Mouse (Mus musculus) embryonic facial prominence, embryonic 12.5 days (tissue): Measurements from ENCODE around the gene Eif2s1. TPM values are rescaled to one million over a fixed set of nuclear protein-coding genes. Genes with fewer than 3 reads are reported as not detected.
A peak's percentile ranks its signal among the peaks of the same experiment; 100 is the strongest.

Source experiments
- ATAC-seq: fragments of 200-750 bp; cut with Nextera tagmentation; 2 replicates; pipeline ENCODE4 v1.8.0; 2017; ENCODE audit not compliant: insufficient number of reproducible peaks, insufficient read depth, low FRiP score, low TSS enrichment
- H3K27ac ChIP-seq: fragments of 300-500 bp; sonication (generic); 2 replicates; pipeline ENCODE4 v1.5.1; 2016; ENCODE audit warnings: mild to moderate bottlenecking
- H3K27me3 ChIP-seq: fragments of 300-500 bp; sonication (generic); 2 replicates; pipeline ENCODE4 v1.6.1; 2016; ENCODE audit warnings: mild to moderate bottlenecking, moderate library complexity
- H3K36me3 ChIP-seq: fragments of 300-500 bp; sonication (generic); 2 replicates; pipeline ENCODE4 v1.6.1; 2016; ENCODE audit warnings: mild to moderate bottlenecking
- H3K4me1 ChIP-seq: fragments of 300-500 bp; sonication (generic); 2 replicates; pipeline ENCODE4 v1.6.1; 2016
- H3K4me2 ChIP-seq: fragments of 300-500 bp; sonication (generic); replicated peaks from 2 replicates; pipeline ENCODE4 v1.6.1; 2016; ENCODE audit warnings: mild to moderate bottlenecking, moderate library complexity
- H3K4me3 ChIP-seq: fragments of 300-500 bp; sonication (generic); 2 replicates; pipeline ENCODE4 v1.5.1; 2016; ENCODE audit warnings: mild to moderate bottlenecking
- H3K9ac ChIP-seq: fragments of 300-500 bp; sonication (generic); 2 replicates; pipeline ENCODE4 v1.6.1; 2016; ENCODE audit warnings: mild to moderate bottlenecking, moderate library complexity
- H3K9me3 ChIP-seq: fragments of 300-500 bp; sonication (generic); 2 replicates; pipeline ENCODE4 v1.6.1; 2016; ENCODE audit warnings: mild to moderate bottlenecking, moderate library complexity
- WGBS: fragments of 180-500 bp; shearing (Covaris S2); methylation state at CpG from one replicate; pipeline ENCODE4 v1.1.7; 2016; 5-methylcytosine and 5-hydroxymethylcytosine counted together
- polyA plus RNA-seq: library from polyadenylated mRNA; unstranded; fragments of >200 nt; fragmentation: Nextera tagmentation; extraction: Ambion mirVana; gene quantifications from 2 replicates; pipeline ENCODE4 v1.2.1, GENCODE M21; 2016

Gene Eif2s1
- polyA plus RNA-seq, 1 experiment from 2014 or later, result 199 TPM

DNA sequence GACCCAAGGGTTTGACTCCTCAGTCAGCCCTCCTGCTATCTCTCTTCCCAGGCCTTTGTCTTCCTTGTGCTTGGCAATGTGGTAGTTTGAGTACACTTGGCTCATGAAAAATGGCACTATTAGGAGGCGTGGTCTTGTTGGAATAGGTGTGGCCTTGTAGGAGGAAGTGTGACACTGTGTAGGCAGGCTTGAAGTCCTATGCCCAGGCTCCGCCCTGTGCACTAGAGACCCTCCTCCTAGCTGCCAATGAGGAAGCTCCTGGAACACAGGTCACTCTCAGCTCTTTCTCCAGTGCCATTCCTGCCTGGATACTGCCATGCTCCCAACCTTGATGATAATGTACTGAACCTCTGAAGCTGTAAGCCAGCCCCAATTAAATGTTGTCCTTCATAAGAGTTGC lies 29.5 kb downstream of the Eif2s1 start:
- Histone ChIP-seq H3K9ac (no peak overlapping the region), H3K27ac (no peak overlapping the region), H3K4me2 (no peak overlapping the region), H3K4me1 (no peaks in the 10 kb centered on the region), H3K27me3 (no peaks in the 10 kb centered on the region), H3K9me3 (no peaks in the 10 kb centered on the region), H3K4me3 (no peak overlapping the region), H3K36me3 (peaks cover 7% of the 10 kb centered on the region)
- ATAC-seq, result no peak
- 79% methylated on average over 2 of the region's 2 CpGs for WGBS

DNA sequence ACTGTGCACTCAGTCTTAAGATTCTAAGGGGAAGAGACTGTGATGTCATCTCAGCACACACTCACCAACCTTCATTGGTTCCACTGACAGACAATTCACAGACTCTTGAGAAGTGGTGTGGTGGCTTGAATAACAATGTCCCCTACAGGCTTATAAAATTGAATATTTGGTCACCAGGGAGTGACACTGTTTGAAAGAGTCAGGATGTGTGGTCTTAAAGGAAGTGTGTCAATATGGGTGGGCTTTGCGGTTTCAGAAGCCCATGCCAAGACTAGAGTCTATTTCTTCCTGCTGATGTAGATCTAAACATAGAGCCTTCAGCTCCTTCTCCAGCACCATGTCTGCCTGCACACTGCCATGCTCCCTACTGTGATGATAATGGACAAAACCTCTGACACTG lies 36.2 kb downstream of the Eif2s1 start:
- no peak for ATAC-seq
- H3K4me3 ChIP-seq, result no peak overlapping the region
- H3K4me2 ChIP-seq, result no peak overlapping the region
- H3K9ac ChIP-seq, result no peak overlapping the region
- no peaks in the 10 kb centered on the region for H3K27me3 ChIP-seq
- H3K27ac ChIP-seq, result no peak overlapping the region
- 88% methylated on average over 1 of the region's 1 CpGs for WGBS
- no peaks in the 10 kb centered on the region for H3K36me3 ChIP-seq
- no peaks in the 10 kb centered on the region for H3K4me1 ChIP-seq
- H3K9me3 ChIP-seq, result no peaks in the 10 kb centered on the region

DNA sequence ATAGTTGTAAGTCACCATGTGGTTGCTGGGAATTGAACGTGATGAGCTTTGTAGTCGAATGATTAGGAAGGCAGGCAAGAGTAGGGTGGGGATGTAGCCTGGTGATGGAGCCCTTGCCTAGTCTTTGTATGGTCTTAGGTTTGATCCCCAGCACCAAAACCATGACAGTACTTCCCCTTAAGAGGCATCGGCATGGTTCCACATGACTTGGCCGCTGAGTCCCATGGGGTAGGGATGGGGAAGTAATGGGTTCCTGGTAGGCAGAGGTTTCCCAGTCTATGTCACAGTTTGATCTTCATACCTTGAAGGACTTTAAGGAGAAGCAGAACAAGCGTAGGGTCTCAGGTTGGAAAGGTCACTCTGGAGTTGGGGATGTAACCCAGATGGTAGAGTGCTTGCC lies 39.8 kb downstream of the Eif2s1 start:
- no peak for ATAC-seq
- Histone ChIP-seq H3K4me1 (no peaks in the 10 kb centered on the region), H3K27me3 (peaks cover 9% of the 10 kb centered on the region; the same call in 1 of the 2 replicates), H3K4me3 (no peak overlapping the region), H3K4me2 (no peak overlapping the region), H3K9me3 (no peaks in the 10 kb centered on the region), H3K27ac (no peak overlapping the region), H3K36me3 (no peaks in the 10 kb centered on the region), H3K9ac (no peak overlapping the region)
- 85% methylated on average over 5 of the region's 5 CpGs for WGBS

DNA sequence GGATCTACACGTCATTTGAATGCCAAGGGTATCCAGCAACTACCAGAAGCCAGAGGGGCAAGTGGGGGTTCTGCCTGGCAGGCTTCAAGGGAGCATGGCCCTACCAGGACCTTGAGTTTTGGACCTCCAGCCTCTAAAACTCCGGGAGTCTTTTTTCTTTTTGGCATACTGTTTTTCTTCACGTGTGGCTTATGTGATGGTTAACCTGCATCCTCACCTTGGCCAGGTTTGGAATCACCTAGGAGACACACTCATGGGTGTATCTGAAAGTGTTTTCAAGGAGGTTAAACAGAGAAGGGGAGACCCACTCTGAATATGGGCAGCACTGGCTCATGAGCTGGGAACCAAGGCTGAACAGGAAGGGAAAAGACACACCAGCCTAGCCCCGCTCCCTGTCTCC lies 41.7 kb downstream of the Eif2s1 start:
- Histone ChIP-seq H3K36me3 (no peaks in the 10 kb centered on the region), H3K4me1 (peaks cover 4% of the 10 kb centered on the region; the same call in 1 of the 2 replicates), H3K9me3 (no peaks in the 10 kb centered on the region), H3K27me3 (peaks cover 28% of the 10 kb centered on the region), H3K9ac (no peak overlapping the region), H3K4me3 (no peak overlapping the region), H3K4me2 (no peak overlapping the region), H3K27ac (no peak overlapping the region)
- no peak for ATAC-seq
- WGBS, result 85% methylated on average over 4 of the region's 4 CpGs

DNA sequence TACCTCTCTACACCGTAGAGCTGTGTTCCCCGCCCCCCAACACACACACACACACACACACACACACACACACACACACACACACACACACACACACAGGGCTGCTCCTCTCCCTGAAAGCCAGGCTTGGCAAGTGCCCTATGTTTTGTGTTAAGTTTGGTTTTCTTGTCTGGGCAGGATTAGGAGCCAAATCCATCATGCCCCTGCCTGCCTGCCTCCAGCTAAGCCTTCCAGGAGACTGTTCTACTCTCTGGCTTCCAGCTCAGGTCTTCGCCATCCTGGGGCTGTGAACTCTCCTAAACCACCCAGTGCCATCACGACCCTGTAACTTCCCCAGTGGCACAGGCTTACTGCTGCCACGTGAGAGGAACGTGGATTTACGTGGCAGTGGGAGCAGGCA lies 42.9 kb downstream of the Eif2s1 start:
- peaks cover 4% of the 10 kb centered on the region; the same call in 1 of the 2 replicates for H3K4me1 ChIP-seq
- no peaks in the 10 kb centered on the region for H3K36me3 ChIP-seq
- ATAC-seq, result no peak
- no peak overlapping the region for H3K4me2 ChIP-seq
- 84% methylated on average over 6 of the region's 7 CpGs for WGBS
- peaks cover 40% of the 10 kb centered on the region for H3K27me3 ChIP-seq
- no peak overlapping the region for H3K9ac ChIP-seq
- no peak overlapping the region for H3K27ac ChIP-seq
- no peak overlapping the region for H3K4me3 ChIP-seq
- H3K9me3 ChIP-seq, result no peaks in the 10 kb centered on the region

DNA sequence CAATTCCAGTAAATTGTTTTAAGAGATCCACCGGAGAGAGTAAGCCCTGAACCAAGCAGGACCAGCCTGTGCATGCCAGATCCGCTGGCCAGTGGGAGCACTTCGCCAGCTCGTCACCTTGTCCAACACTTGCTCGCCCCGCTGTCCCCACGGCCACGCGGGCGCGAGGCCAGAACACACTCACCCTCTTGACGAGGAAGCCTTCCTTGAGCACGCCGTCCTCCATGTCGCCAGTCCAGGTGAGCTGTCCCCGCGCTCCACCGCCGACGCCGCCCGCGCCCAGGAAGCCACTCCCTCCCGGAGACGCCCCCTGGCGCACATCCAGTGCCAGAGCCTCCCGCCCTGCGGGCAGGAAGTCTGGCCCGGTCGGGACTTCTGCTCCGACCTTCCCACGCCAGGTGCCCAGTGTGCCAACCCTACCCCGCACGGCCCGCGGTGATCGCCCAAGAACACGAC lies 45.1 kb downstream of the Eif2s1 start, which contains the start of gene Plek2:
Gene Plek2 (minus strand): TSS at position 258 of the 456 bp plus-strand sequence.
- H3K4me1 ChIP-seq, result peaks cover 15% of the 10 kb centered on the region; the same call in 1 of the 2 replicates
- no peaks in the 10 kb centered on the region for H3K36me3 ChIP-seq
- no peak within 1 kb of the TSS for H3K27ac ChIP-seq
- H3K4me3 ChIP-seq, result peak within 1 kb of the TSS; percentile 42
- ATAC-seq, result no peak
- peaks cover 58% of the 10 kb centered on the region for H3K27me3 ChIP-seq
- no peaks in the 10 kb centered on the region for H3K9me3 ChIP-seq
- H3K4me2 ChIP-seq, result peak within 1 kb of the TSS; percentile 88
- peak within 1 kb of the TSS; percentile 30 for H3K9ac ChIP-seq
- 3% methylated on average over 37 of the region's 38 CpGs for WGBS

DNA sequence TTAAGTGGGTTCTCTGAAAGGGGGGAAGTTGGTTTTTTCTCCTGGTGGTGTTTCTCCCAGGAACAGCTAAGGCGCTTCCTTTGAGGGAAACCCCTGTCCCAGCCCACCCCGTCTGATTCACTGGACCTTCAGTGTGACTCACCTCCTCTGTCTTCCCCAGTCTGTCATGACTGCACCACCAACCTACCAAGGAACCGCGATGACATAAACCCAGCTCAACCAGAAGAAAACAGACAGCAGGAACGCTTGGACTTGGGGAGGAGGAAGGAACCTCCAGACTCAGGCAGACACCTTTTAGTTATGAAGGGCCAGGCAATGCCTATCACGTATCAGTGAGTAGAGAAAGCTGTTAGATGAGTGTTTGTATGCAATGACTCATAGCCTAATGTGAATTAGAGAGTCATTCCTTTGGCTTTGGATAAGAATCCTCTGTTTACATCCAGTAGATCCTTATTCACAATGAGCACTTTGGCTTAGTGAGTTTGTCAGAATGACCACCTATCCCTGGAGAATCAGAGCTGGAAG lies 46.5 kb downstream of the Eif2s1 start:
- WGBS, result 75% methylated on average over 6 of the region's 6 CpGs
- Histone ChIP-seq H3K9ac (no peak overlapping the region), H3K27me3 (peaks cover 71% of the 10 kb centered on the region), H3K4me2 (no peak overlapping the region), H3K27ac (no peak overlapping the region), H3K4me3 (no peak overlapping the region), H3K4me1 (peaks cover 20% of the 10 kb centered on the region; the same call in 1 of the 2 replicates), H3K9me3 (no peaks in the 10 kb centered on the region), H3K36me3 (no peaks in the 10 kb centered on the region)
- ATAC-seq, result no peak

DNA sequence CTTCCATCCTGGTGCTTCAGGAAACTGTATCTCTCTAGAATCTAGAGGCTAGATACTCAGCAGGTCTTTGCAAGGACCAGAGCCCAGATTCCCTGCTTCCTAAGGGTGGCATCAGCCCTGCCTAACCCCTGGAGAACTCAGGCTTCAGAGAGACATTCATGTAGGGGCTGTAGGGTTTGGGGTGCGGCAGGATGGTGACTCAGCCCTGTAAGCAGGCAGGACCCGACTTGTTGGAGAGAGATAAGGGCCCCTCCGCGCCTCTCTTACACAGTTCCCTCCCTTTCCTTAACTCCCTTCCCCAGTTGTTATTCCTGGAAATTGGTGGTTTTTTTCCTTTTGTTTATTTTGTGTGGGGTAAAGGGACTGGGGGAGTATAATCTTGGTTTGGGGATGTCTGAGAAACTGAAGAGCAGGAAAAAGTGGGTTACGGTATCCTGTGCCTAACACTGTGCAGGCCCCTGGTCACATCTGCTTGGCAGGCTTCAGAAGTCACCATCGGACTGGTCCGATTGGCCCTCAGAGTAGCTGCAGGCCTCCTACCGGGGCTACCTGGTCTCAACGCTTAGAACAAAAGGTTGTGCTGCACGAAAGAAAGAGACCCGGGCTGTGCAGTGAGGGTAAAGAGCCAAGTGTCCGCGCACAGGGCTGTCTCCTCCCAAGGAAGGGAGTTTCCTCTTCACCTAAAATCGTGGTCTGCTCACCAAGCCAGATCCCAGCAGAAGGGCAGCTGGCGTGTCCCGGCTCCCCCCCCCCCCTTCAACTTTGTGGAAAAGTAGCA lies 49.3 kb downstream of the Eif2s1 start:
- Histone ChIP-seq H3K27ac (no peak overlapping the region), H3K9ac (peak overlapping the region; percentile 24; the same call in 1 of the 2 replicates), H3K27me3 (peaks cover 73% of the 10 kb centered on the region)

DNA sequence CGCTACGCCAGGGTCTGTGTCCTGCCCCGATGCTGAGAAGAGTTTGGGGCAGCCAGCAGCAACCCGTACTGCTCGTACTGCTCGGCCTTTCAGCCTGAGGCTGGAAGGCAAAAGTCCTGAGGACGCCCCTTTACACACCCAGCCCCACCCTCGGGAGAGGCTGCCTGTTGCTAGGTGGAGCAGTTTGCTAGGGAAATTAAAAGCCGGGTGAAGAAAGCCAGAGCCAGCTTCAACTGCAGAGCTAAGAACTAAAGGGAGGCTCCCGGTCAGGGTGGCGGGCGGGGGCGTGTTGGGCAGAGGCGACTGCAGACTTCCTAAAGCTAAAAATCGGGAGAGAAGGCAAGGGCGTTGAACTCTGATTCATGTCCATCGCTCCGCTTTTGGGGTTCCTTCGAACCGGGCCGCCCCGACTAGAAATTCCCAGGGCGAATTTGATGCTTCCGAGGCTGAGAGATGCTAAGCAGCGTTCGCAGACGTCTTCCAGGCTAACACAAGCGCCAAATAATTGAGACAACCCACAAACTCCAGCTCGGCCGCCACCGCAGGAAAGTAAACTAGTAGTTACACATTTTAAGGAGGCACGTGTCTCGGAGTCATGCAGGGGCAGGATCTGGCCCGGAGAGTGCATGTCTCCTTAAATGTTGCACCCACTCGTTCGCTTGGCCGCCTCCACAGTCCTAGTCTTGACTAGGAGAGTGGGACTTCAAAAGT lies 50.2 kb downstream of the Eif2s1 start:
- Histone ChIP-seq H3K27ac (no peak overlapping the region), H3K36me3 (no peaks in the 10 kb centered on the region), H3K9me3 (no peaks in the 10 kb centered on the region), H3K4me1 (peaks cover 17% of the 10 kb centered on the region; the same call in 1 of the 2 replicates), H3K4me2 (peak overlapping the region; percentile 69), H3K4me3 (peak overlapping the region; percentile 39), H3K9ac (peak overlapping the region; percentile 24; the same call in 1 of the 2 replicates), H3K27me3 (peaks cover 67% of the 10 kb centered on the region)
- under 1% methylated on average over 37 of the region's 37 CpGs for WGBS
- no peak for ATAC-seq

More for the DNA sequence above, 49.3 kb downstream of the Eif2s1 start:
- 9% methylated on average over 16 of the region's 16 CpGs for WGBS
- Histone ChIP-seq H3K4me2 (peak overlapping the region; percentile 69), H3K9me3 (no peaks in the 10 kb centered on the region), H3K4me1 (peaks cover 20% of the 10 kb centered on the region; the same call in 1 of the 2 replicates), H3K36me3 (no peaks in the 10 kb centered on the region), H3K4me3 (peak overlapping the region; percentile 39)
- ATAC-seq, result no peak

DNA sequence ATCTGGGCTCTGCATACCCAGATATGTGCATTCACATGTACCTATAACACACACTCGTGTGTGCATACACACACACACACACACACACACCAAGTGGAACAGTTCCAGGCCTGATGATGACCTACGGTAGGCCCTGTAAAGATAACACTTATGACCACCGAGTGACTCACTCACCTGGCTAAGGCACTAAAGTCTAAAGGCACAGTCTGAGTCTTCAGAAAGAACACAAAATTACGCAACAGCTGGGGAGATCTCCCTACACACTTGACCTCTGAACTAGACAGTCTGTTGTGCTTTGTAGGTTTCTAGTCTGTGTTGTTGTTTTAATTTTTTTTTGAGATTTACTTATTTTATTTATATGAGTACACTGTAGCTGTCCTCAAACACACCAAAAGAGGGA lies 52.8 kb downstream of the Eif2s1 start:
- ATAC-seq, result no peak
- Histone ChIP-seq H3K27ac (no peak overlapping the region), H3K27me3 (peaks cover 42% of the 10 kb centered on the region), H3K4me2 (no peak overlapping the region), H3K9me3 (no peaks in the 10 kb centered on the region), H3K36me3 (no peaks in the 10 kb centered on the region), H3K4me1 (peaks cover 15% of the 10 kb centered on the region; the same call in 1 of the 2 replicates), H3K9ac (no peak overlapping the region), H3K4me3 (no peak overlapping the region)
- whole genome bisulfite sequencing, result 86% methylated on average over 4 of the region's 4 CpGs

DNA sequence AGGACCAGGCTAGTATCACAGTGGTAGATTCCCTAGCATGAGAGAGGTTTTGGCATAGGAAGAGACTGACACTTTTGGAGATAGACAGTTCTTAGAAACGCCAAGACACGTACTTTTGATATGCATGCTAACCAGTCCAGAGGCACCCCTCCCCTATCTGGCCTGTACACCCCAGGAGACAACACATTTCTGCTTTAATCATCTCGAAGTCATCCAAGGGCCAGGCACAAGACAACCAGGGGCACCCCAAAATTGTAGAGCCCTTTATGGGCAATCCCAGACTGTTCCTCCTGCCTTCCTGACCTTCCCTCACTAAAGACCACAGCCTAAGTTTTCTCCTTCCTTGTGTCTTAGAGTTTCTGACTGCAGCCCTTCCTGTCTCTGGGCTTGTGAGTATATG lies 53.9 kb downstream of the Eif2s1 start:
- H3K27ac ChIP-seq, result no peak overlapping the region
- no peak overlapping the region for H3K9ac ChIP-seq

More for the DNA sequence above, 53.9 kb downstream of the Eif2s1 start:
- Histone ChIP-seq H3K4me1 (peaks cover 15% of the 10 kb centered on the region; the same call in 1 of the 2 replicates), H3K4me2 (no peak overlapping the region), H3K36me3 (no peaks in the 10 kb centered on the region), H3K27me3 (peaks cover 32% of the 10 kb centered on the region), H3K4me3 (no peak overlapping the region), H3K9me3 (no peaks in the 10 kb centered on the region)
- ATAC-seq, result no peak
- 73% methylated on average over 3 of the region's 3 CpGs for WGBS
